Mouse (Mus musculus): ENCODE measurements around the gene Ccdc162.

The Ccdc162 gene

DNA sequence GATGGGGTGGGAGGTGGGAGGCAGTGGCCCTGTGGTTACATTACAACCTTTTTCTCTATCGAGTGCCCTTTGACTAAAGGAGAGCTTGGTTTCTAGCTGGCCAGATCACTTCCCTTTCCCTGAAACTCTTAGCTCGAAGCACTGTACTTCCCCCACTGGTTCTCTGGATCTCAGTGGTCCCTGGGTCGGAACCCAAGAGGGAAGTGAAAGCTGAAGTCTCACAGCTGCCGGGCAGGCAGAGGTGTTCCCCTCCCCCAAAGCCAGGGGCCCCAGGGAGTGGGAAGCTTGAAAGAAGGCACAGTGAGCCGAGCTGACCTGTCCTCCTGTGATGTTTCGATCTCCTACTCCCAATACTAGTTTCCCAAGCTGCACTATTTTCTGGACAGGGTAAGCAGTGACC, 143.2 kb downstream of the Ccdc162 start:
- peak; percentile 61 for DNase-seq

DNA sequence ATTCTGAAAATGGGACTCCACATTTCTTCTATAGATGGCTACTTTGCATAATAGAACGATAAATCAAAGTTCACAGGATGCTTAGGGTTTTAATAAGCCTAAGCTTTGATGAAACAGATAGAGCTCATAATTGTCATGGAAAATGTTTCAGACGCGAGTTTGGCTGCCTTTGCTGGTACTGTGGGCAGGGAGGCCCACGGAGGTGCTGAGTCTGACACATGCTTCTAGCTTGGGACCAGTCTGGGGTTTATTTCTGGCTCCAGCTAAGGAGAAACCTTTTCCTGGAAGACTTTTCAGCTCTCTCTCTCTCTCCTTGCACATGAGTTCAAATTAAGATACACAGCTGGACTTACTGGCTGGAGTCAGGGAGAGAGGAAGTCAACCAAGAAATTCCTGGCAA, 144.2 kb downstream of the Ccdc162 start:
- no peak for DNase-seq

DNA sequence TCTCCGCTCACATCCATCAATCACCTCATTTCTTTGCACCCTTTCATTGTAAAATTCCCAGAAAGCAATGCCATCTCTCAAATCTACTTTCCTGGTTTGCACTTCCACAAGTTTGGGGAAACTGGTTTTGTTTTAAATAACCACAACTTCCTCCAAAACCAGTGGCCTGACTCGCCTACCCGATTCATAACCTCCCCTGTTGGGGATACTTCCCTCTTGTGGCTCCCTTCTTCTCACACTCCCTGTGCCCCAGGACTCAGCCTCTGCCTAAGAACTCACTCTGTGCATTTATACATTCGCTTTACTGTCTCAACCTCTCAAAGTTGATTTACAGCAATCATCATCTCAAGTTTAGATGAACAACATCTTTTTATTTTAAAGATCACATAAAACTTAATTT, 145.4 kb downstream of the Ccdc162 start:
- peak; percentile 45 for DNase-seq

DNA sequence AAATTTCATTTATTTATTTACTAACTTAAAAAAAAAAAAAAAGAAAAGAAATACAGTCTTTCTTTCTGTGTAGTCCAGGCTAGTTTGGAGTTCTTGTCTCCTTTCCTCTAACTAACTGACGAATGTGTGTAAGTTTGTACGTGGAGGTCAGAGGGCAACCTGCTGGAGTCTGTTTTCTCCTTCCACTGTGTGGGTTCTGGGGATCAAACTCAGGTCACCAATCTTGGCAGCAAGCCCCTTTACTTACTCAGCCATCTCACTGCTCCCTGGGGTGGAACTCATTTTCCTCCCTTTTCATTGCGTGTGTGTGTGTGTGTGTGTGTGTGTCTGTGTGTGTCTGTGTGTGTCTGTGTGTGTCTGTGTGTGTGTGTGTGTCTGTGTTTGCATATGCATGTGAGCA, 148.1 kb downstream of the Ccdc162 start:
- no peak for DNase-seq

DNA sequence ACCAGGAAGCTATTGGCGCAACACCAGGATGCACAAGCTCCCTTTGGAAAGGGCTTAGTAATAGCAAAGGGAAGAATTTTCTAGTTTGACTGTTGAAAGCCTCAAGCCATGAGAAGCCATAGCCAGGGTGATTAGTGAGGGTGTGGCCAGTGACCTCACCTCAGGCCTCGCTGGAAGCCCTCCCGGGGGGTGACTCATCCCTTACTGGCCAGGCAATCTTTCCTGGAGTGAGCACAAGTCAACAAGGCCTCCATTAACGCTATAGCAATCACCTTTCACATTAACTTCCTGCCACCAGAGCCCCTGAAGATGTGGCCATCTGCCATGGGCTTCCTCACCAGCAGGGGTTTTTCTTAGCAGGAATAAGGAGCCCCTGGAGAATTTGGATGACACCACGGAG, 151.3 kb downstream of the Ccdc162 start:
- DNase-seq, result peak; percentile 48

DNA sequence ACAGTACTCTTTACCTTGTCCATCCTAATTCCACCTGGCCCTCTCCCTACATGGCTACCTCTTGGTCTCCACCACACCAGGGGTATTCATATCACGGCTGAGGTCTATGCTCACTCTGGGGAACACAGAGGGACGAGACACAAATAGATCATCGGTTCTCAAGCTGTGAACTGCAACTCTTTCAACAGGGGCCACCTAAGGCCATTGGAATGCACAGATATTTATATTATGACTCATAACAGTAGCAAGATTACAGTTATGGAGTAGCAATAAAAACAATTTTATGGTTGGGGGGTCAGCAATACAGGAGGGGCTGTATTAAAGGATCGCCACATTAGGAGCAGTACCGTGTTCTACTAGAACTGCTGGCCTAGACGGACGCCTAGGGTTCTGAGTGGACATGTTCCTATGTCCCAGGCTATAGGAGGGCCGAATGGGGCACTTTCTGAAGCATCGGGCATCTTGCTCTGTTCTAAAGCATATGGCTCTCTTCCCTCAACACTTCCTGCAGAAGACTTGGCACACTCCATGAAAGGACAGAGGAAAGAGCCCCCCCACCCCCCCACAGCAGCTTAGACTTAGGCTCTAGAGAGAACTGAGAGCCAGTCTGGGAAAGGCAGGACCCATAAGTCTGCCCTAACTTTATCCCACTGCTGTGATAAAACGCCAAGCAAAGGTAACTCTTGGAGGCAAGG, 154.6 kb downstream of the Ccdc162 start:
- DNase-seq, result no peak

DNA sequence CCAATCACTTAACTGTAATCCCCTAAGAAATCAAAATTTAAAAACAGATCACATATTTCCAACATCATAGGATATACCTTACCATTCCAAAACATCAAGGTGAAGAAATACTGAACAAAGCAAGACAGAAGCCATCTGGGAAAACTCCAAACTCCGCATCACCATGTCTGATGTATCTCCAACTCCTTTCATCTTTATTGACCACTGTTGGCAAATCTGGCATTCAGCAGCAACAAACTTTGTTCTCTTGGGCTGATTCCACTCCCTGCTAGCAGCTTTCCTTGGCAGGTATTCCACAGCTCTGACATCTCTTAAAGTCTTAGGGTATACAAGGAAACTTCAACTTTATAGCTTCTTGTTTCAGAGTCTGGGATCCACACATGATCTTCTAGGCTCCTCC, 158.0 kb downstream of the Ccdc162 start:
- DNase-seq, result no peak

DNA sequence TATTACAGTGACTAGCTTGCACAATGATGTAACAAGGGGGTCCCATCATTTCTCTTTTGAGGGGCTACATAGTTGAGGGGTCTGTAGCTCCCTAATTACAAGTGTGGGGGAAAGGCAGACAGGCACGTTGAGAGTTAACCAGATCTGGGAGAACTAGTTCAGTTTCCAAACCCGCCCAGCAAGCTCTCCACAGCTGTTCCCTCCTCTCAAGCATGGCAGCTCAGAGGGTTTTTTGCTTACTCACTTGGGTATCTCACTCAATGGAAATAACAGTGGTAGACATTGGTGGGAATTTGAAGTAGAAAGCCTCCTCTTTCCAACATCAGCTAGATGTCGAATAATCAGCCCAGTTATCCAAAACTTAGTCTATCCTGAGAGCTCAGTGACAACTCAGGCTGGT, 161.4 kb downstream of the Ccdc162 start:
- no peak for DNase-seq

DNA sequence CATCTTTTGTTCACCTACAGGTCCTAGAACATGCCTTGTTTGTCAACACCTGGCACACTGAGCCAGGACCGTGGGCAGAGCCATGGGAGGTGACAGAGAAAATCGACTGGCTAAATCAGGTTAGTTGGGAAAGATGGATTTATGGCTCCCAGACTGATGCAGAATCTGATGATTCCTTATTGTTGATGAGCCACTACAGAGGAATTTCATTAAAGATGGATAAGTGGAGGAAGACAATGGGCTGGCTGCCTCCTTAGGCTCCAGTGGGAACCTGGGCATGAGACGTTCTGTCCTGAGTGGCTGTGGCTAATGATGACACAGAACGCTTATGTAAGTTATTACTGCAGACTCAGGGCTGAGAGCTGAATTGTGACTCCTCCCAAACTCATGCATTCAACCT, 162.7 kb downstream of the Ccdc162 start:
- DNase-seq, result no peak

DNA sequence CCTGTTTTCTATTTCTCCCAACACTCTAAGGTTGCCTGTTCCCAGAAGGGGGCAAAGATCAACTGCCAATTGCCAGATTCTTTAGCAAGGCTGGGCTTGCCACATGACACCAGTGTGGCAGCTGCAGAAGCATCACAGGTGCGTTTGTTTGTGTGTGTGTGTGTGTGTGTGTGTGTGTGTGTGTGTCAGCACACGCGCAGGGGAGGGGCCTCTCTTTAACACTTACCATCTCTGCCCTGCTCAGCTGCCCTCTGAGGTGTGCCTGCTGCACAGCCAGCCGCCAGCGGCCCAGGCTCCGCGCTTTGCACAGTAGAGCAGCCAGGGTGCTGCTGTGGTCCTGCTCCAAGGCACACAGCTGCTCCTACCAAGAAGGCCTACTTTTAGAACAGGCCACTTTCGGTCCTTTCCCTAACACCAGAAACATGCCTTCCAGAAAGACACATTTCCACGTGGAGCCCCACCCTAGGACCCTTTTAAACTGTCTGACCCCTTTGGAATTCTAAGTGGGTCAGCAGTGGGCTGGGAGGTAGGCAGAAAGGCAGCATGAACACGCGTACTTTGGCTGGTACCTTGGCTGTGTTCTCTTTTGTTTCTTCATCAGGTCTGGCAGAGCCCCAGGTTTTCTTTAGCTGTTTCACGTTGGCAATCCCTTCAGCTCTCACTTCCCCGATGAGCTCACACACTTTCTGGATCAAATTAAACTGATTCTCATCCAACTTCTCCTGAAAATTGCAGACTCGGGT, 163.4 kb downstream of the Ccdc162 start:
- DNase-seq, result peak; percentile 70

DNA sequence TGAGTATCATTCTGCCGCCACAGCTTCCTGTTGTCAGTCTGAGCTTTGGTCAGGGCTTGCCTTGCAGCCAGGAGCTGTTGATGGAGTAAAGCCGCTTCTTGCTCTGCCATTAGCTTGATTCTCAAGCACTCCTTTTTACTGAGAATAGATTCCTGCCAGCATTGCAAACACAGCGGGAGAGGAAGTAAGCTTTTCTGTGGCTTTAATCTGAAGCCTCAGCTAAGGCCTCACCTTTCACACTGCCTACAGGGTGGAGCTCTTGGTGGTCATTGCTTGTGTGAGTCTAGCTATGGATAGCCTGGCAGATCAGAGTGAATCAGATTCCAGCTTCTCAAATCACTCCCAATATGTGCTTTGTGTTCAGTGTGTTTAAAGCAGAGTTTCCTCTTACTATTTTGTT, 164.1 kb downstream of the Ccdc162 start:
- DNase-seq, result no peak

DNA sequence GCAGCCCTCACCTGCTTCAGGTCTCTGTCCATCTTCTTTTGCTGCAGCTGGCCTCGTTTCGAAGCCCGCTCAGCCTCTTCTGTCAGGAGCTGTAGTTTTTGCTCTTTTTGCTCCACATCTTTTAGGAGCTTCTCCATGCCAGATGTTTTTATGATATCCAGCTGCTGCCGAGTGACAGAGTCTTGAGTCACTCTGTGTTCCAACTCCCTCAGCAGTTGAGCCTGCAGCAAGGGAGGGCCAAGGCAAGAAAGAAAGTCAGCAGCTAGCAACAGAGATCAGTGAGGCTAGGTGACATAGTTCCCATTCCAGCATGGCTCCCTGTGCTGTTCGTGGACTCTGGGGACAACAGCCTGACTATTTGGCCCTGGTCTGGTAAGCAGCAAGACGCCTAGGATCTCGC, 165.7 kb downstream of the Ccdc162 start:
- DNase-seq, result no peak

DNA sequence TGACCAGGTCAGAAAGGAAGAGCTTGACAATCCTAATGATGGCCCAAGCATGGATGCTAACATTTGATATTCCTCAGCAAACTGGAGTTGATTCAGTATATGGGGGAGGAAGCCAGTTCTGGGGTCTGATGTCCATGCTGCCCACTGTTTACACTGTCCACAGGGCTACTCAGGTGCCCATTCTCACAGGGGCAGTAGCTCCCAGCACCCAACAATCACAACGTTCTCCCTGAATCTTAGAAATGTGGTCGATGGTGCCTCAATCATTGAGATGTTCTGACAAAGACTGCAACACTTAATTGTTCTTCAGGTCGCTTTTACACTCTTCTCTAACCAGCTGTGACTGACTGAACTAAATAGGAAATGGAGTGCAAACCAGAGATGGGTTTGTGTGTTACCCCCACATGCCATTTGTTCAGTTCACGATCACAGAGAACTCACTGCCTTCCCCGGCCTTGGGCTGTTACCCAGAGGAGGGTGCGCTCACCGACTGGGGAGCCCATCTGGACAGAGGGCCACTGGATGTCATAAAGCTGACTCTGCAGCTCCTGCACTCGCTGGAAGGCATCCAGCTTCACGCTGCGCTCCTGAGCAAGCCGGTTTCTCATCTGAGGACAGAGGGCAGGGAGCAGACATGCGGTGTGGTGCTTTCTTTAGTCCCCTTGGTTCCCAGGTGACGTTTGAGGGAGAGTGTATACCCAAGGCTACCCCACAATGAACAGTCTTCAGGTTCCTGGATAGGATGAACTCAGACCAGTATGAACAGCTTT, 169.9 kb downstream of the Ccdc162 start:
- no peak for DNase-seq

DNA sequence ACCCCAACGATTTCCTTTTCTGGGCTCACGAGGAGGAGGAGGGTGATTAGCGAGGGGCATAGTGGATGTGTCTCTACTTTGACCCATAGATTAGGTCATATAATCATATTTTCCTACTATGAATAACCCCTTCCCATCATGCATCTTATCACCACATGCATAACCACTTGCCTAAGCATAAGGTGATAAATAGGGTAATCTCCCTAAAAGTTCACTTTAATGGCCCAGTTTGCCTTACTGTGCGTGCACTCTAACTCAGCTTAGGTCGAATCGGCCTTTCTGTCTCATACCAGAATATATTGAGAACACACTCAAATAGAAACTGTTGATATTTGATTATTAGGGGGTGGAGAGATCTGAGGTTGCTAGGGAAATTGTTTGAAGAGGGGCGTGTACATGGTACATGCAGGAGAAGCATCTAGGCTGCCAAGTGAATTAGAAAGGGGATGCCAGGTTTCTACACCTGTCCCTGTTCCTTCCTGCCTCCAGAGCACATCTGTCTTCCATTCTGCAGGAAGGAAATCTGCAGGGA, 171.1 kb downstream of the Ccdc162 start:
- DNase-seq, result no peak

DNA sequence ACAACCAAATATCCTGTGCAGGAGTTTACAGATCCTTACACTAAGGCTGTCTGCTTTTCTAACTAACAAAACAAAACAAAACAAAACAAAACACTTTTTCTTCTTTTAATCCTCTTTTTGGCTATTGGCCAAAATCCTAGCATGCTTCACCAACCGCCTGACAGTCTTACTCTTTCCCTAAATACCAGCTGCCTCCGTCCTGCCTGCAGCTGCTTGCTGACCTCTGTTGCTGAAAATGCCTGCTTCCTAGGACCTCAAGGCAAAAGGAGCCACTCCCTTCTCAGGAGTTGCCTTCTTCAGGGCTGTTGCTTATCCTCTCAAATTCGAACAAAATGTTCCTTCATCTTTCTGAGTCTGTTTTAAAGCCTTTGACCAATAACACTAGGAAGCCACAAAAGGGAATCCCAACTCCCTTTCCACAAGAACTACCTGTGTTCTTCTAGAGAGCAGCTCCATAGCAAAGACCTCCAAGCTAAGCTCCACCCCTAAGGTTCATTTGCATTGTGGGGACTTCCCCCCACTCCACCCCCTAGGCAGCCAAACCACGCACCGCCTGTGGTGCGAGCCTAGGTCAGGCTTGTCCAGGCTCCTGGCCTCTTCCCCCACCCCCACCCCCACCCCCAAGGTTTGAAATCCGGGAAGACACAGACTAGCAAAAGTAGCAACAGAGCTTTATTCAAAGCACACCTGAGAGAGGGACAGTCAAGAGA, 171.8 kb downstream of the Ccdc162 start:
- DNase-seq, result no peak

DNA sequence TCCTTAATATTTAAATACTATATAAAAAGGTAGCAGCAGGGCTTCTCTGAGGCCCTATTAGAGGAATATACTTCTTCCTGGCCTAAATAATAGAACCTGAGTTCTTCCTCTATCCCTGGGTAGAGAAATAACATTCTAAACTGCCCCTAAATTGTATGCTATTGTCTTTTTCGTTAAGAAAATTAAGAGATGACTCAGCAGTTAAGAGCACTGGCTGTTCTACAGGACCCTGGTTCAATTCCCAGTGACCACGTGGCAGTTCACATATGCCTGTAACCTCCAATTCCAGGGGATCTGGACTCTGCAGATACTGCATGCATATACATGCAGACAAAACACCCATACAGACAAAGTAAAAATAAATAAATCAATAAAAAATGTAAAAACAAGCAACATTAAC, 172.6 kb downstream of the Ccdc162 start:
- DNase-seq, result no peak

DNA sequence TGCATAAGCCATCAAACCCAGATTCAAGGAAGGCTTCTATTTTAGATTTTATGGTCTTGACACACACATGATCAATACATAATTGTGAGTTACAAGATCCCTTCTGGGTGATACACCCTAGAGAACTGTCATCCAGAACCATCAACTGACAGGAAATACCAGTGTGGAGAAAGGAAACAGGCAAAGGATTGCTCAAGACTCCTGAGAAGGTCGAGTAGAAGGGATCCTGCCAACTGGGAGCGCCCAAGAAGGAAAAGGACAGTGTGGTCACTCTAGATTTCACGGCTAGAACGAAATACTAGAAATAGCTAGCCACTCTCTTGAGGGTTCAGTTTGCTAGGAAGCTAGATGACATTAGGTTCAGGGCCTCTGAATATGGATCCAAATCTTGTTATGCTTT, 173.0 kb downstream of the Ccdc162 start:
- DNase-seq, result no peak

DNA sequence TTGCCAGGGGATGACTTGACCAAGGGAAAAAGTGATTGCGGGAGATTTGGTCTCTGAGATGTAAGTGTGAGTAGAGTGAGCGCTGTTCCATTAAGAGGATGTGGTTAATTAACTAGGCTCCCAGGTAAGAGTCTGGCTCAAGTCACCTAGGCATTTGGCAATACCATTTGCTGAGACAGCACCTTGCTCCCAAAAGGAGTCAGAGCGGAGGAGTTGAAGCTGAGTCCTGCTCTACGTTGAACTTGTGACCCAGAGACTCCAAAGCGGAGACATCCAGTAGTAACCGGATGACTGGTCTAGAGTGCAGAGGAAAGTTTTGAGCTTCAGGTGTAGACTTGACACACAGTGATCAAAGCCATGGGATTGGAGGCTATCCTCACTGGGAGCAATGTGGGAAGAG, 174.4 kb downstream of the Ccdc162 start:
- no peak for DNase-seq

DNA sequence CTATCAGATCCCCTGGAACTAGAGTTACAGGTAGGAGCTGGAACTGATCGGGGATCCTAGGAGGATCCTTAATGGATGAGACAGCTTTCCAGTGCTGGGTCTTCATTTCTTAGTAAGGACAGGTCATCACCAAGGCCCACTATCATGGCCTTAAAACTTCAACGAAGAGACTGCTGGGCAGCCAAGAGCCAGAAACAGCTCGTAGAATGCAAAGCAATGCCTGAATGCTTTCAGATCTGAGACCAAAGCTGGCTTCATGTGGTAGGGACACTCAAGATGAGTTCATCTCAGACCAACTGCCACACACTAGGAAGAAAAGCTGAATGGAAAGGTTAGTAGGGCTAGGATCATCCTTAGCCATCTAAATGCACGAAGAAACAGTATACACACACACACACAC, 177.4 kb downstream of the Ccdc162 start:
- DNase-seq, result no peak

DNA sequence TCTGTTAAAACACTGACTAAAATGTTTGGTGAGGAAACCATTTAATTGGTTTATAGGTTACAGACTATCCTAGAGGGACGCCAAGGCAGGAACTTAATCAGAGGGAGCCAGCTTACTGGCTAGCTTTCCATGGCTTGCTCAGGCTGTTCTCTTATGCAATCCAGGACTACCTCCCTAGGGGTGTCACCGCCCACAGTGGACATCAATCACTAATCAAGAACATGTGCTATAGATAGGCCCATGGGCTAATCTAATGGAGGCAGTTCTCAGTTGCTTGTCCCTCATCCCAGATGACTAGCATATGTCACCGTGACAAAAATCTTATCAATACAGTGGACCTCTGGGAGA, 178.5 kb downstream of the Ccdc162 start:
- no peak for DNase-seq

DNA sequence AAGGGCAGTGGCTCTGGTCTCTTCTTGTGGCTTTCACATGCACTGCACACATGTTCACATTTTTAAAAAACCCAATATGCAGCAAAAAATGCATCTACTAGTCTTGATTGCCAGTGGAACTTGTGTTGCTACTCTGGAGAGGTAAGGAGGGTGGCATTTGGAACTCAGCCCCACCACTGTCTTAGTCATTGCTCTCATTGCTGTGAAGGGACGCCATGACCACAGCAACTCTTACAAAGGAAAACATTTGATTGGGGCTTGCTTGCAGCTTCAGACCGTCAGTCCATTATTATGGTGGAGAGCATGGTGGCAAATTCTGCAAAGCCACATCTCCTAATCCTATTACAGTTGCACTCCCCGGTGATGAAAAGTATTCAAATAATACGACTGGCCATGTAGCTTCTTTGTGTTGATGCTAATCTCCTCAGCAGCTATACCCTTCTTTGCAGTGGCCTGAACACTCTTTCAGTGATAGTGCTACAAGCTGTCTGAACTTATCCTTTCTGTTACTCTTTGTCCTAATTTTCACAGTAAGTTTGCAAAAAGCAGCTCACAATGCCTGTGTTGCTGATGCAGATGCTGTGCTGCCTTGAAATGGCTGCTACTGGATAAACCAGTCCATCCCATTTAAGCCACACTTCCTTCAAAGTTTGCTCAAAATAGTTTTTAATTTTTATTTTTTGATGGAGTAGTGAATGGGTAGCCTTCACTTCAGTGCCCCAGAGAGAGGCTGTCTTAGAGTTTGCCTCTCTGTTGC, 179.0 kb downstream of the Ccdc162 start:
- DNase-seq, result no peak

DNA sequence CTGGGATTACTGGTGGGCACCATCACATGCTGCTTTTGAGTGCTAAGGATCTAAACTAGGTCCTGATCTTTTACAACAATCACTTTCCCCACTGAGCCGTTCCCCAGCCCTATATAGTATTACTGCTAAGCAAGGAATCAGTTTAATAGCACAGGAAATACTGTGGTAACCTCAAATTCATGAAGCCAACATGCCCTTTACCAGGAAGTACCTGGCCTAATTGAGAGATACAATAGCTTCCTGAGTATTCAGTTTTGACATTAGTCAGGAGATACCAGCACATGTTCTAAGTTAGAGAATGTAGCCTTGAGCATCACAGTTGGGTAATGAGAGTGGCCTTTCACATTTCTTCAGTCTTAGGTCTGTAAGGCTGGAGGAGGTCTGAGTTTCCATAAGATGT, 179.7 kb downstream of the Ccdc162 start:
- no peak for DNase-seq

All from lung, postnatal 36 days (tissue).